Mouse (Mus musculus) embryonic facial prominence, embryonic 11.5 days (tissue): ENCODE data around the gene Cacna1d. TPM values are rescaled to one million over a fixed set of nuclear protein-coding genes. Genes with fewer than 3 reads are reported as not detected.

Experiments used
- ATAC-seq: fragments of 200-750 bp; cut with Nextera tagmentation; replicated peaks from 2 replicates; pipeline ENCODE4 v1.8.0; 2017; ENCODE audit warnings: low read depth; ENCODE audit not compliant: insufficient number of reproducible peaks, low FRiP score, low TSS enrichment
- DNase-seq: peaks from one replicate; pipeline ENCODE4 v3.0.0-alpha.2; 2015; ENCODE audit warnings: low spot score
- H3K27ac ChIP-seq: fragments of 300-500 bp; sonication (generic); replicated peaks from 2 replicates; pipeline ENCODE4 v1.5.1; 2014; ENCODE audit warnings: mild to moderate bottlenecking, low read depth, low read length, control low read depth
- H3K27me3 ChIP-seq: fragments of 300-500 bp; sonication (generic); 2 replicates; pipeline ENCODE4 v1.6.1; 2014; ENCODE audit warnings: mild to moderate bottlenecking, low read length, moderate library complexity, mixed read lengths; ENCODE audit not compliant: control insufficient read depth, insufficient read depth
- H3K36me3 ChIP-seq: fragments of 300-500 bp; sonication (generic); replicated peaks from 2 replicates; pipeline ENCODE4 v1.6.1; 2014; ENCODE audit warnings: low read depth, mild to moderate bottlenecking, low read length, moderate library complexity, mixed read lengths; ENCODE audit not compliant: control insufficient read depth, insufficient read depth
- H3K4me1 ChIP-seq: fragments of 300-500 bp; sonication (generic); 2 replicates; pipeline ENCODE4 v1.6.1; 2014; ENCODE audit warnings: low read length, mixed read lengths; ENCODE audit not compliant: control insufficient read depth, insufficient read depth
- H3K4me2 ChIP-seq: fragments of 300-500 bp; sonication (generic); 2 replicates; pipeline ENCODE4 v1.6.1; 2014; ENCODE audit warnings: low read depth, mild to moderate bottlenecking, control low read depth, low read length, moderate library complexity
- H3K4me3 ChIP-seq: fragments of 300-500 bp; sonication (generic); 2 replicates; pipeline ENCODE4 v1.5.1; 2014; ENCODE audit warnings: low read depth, low read length, control low read depth
- H3K9ac ChIP-seq: fragments of 300-500 bp; sonication (generic); replicated peaks from 2 replicates; pipeline ENCODE4 v1.6.1; 2014; ENCODE audit warnings: mild to moderate bottlenecking, control low read depth, low read length
- H3K9me3 ChIP-seq: fragments of 300-500 bp; sonication (generic); replicated peaks from 2 replicates; pipeline ENCODE4 v1.6.1; 2016; ENCODE audit warnings: mild to moderate bottlenecking, low read length, inconsistent platforms, mixed read lengths; ENCODE audit not compliant: control insufficient read depth
- WGBS: fragments of 180-500 bp; shearing (Covaris S2); extraction: QIAGEN DNeasy Blood & Tissue Kit; methylation state at CpG from one replicate; pipeline ENCODE4 v1.1.7; 2014; 5-methylcytosine and 5-hydroxymethylcytosine counted together
- polyA plus RNA-seq: library from polyadenylated mRNA; unstranded; fragments of >200 nt; fragmentation: Nextera tagmentation; extraction: Ambion mirVana; gene quantifications from 2 replicates; pipeline ENCODE4 v1.2.1, GENCODE M21; 2014

Cacna1d gene
- polyA plus RNA-seq, 1 experiment from 2014 or later: 0.88 TPM

- H3K27ac ChIP-seq: no peak overlapping the region
- WGBS: 58% methylated on average over 5 of the region's 5 CpGs
- H3K4me1 ChIP-seq: no peaks in the 10 kb centered on the region
- ATAC-seq (no peak), DNase-seq (no peak)
- no peaks in the 10 kb centered on the region for H3K27me3 ChIP-seq
- no peak overlapping the region for H3K4me3 ChIP-seq
- H3K9me3 ChIP-seq: no peaks in the 10 kb centered on the region
- H3K9ac ChIP-seq: no peak overlapping the region
- no peaks in the 10 kb centered on the region for H3K36me3 ChIP-seq
- H3K4me2 ChIP-seq: no peak overlapping the region
These were observed 394.0 kb downstream of the Cacna1d start for GRCm38 (mm10) chr14:30097239-30097638.

DNA sequence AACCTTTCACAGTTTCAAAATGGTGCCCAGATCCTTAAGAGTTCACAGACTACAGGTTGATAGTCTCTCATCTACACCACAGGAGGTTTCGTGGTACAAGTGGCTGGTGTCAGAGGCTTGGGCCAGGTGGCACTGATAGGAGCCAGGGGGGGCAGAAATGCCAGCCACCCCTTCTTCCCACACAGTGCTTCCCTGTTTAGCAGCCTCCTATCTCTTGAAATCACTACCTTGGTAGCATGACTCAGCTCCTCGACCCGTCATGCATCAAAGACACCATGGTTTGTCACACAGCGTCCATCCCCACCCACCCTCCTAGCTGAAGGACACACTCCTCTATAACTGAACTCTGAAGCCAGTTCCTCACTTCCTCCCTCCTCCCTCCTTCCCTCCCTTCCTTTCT, 398.8 kb downstream of the Cacna1d start:
- no peak overlapping the region for H3K4me3 ChIP-seq
- no peaks in the 10 kb centered on the region for H3K36me3 ChIP-seq
- ATAC-seq (no peak), DNase-seq (no peak)
- no peaks in the 10 kb centered on the region for H3K4me1 ChIP-seq
- H3K27ac ChIP-seq: no peak overlapping the region
- H3K9ac ChIP-seq: no peak overlapping the region
- H3K4me2 ChIP-seq: no peak overlapping the region
- H3K27me3 ChIP-seq: no peaks in the 10 kb centered on the region
- no peaks in the 10 kb centered on the region for H3K9me3 ChIP-seq
- WGBS: 84% methylated on average over 4 of the region's 4 CpGs

- WGBS: 71% methylated on average over 2 of the region's 2 CpGs
- no peak overlapping the region for H3K27ac ChIP-seq
- no peaks in the 10 kb centered on the region for H3K27me3 ChIP-seq
- no peak overlapping the region for H3K4me2 ChIP-seq
- no peak for DNase-seq
- no peaks in the 10 kb centered on the region for H3K4me1 ChIP-seq
- H3K9me3 ChIP-seq: no peaks in the 10 kb centered on the region
- no peak overlapping the region for H3K9ac ChIP-seq
- H3K4me3 ChIP-seq: no peak overlapping the region
- ATAC-seq: no peak
- no peaks in the 10 kb centered on the region for H3K36me3 ChIP-seq
These were observed 399.2 kb downstream of the Cacna1d start for GRCm38 (mm10) chr14:30092021-30092420.

- no peaks in the 10 kb centered on the region for H3K4me1 ChIP-seq
- no peak overlapping the region for H3K4me2 ChIP-seq
- DNase-seq (no peak), ATAC-seq (no peak)
- 62% methylated on average over 4 of the region's 4 CpGs for WGBS
- no peak overlapping the region for H3K4me3 ChIP-seq
- H3K9ac ChIP-seq: no peak overlapping the region
- no peaks in the 10 kb centered on the region for H3K36me3 ChIP-seq
- H3K27me3 ChIP-seq: no peaks in the 10 kb centered on the region
- H3K9me3 ChIP-seq: no peaks in the 10 kb centered on the region
- H3K27ac ChIP-seq: no peak overlapping the region
These were observed 411.5 kb downstream of the Cacna1d start for GRCm38 (mm10) chr14:30079729-30080128.

GRCm38 (mm10) chr14:30078115-30078808, 413.0 kb downstream of the Cacna1d start:
- H3K9ac ChIP-seq: no peak overlapping the region
- H3K27me3 ChIP-seq: no peaks in the 10 kb centered on the region
- H3K4me3 ChIP-seq: no peak overlapping the region
- H3K4me1 ChIP-seq: no peaks in the 10 kb centered on the region
- DNase-seq: no peak
- no peak overlapping the region for H3K27ac ChIP-seq
- H3K9me3 ChIP-seq: no peaks in the 10 kb centered on the region
- H3K36me3 ChIP-seq: no peaks in the 10 kb centered on the region
- 70% methylated on average over 15 of the region's 15 CpGs for WGBS
- no peak for ATAC-seq
- no peak overlapping the region for H3K4me2 ChIP-seq

- Histone ChIP-seq H3K4me2 (no peak overlapping the region), H3K4me1 (no peaks in the 10 kb centered on the region), H3K36me3 (no peaks in the 10 kb centered on the region), H3K9ac (no peak overlapping the region), H3K9me3 (no peaks in the 10 kb centered on the region), H3K4me3 (no peak overlapping the region), H3K27me3 (no peaks in the 10 kb centered on the region), H3K27ac (no peak overlapping the region)
- WGBS: 80% methylated on average over 7 of the region's 7 CpGs
- DNase-seq (no peak), ATAC-seq (no peak)
These were observed 415.9 kb downstream of the Cacna1d start for GRCm38 (mm10) chr14:30075268-30075887.

GRCm38 (mm10) chr14:30068566-30068965, 422.7 kb downstream of the Cacna1d start:
- H3K9ac ChIP-seq: no peak overlapping the region
- no peak for ATAC-seq
- WGBS: 79% methylated on average over 3 of the region's 3 CpGs

DNA sequence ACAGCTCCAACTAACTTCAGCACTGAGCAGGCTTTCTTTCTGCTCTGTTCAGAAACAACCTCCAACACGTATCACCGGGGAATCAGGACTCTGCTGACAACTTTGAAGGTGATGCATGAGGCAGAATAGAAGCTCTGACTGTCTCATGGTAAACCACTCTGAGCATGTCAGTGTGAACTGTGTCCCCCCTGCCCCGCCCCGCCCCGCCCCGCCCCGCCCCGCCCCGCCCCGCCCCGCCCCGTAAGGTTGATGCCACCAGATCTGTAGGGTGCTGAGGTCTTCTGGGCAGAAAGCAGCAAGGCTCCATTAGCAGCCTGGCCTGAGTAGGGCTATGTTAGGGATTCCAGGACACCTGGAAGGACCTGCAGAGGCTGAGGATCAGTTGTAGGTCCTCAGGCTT, 424.5 kb downstream of the Cacna1d start:
- Histone ChIP-seq H3K27me3 (no peaks in the 10 kb centered on the region), H3K36me3 (no peaks in the 10 kb centered on the region), H3K4me1 (no peaks in the 10 kb centered on the region), H3K4me2 (no peak overlapping the region), H3K27ac (no peak overlapping the region), H3K9me3 (no peaks in the 10 kb centered on the region), H3K4me3 (no peak overlapping the region), H3K9ac (no peak overlapping the region)
- DNase-seq (no peak), ATAC-seq (no peak)
- 91% methylated on average over 12 of the region's 12 CpGs for WGBS

More at GRCm38 (mm10) chr14:30068566-30068965, 422.7 kb downstream of the Cacna1d start:
- DNase-seq: no peak
- H3K27me3 ChIP-seq: no peaks in the 10 kb centered on the region
- H3K27ac ChIP-seq: no peak overlapping the region
- no peak overlapping the region for H3K4me2 ChIP-seq
- H3K4me3 ChIP-seq: no peak overlapping the region
- no peaks in the 10 kb centered on the region for H3K4me1 ChIP-seq
- no peaks in the 10 kb centered on the region for H3K36me3 ChIP-seq
- H3K9me3 ChIP-seq: no peaks in the 10 kb centered on the region
